Mouse (Mus musculus): ENCODE data around the gene Ppp1r32.

Gene Ppp1r32

DNA sequence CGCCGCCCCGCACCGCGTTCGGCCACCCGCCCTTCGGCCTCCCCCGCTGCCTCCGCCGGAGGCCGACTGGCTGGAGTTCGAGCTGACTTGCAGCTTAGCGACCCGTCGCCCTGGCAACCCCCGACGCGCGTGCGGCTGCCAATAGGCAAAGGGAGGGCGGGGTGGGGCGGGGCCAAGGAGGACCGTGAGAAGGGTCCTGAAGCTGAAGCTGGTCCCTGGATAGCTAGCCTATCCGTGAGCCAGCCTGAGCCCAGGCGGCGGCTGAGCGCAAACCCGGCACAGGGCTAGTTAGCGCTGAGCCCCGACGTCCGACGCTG lies 25.3 kb downstream of the Ppp1r32 start:
- DNase-seq = peak; percentile 62

DNA sequence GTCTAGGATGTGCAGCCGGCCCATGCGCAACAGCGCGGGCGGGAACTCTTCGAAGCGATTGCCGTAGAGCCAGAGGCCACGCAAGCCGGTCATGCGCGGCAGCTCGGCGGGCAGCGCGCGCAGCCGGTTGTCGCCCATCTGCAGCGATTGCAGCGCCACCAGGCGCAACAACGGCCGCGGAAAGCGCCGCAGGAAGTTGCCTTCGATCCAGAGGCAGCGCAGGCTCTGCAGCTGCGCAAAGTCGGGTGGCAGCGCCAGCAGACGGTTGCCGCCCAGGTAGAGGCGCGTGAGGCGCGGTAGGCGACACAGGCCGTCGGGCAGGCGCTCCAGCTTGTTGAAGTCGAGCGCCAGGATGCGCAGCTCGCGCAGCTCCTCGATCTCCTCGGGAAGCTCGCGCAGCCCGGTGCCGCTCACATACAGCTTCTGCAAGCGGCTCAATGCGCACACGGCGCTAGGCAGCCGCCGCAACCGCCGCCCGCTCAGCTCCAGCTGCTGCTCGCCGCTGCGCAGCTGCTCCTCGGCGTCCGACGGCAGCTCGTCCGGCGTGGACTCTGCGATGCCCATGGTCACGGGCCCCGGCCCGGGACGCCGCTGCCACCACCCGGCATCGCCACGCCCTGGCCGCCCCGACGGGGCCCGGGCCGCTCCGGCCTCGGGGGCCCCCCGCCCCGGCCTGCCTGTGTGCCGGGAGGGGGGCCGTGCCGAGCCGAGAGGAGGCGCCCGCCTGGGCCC lies 25.8 kb downstream of the Ppp1r32 start, which contains the start of gene Lrrc10b:
TSS of gene Lrrc10b (minus strand) at position 722 of the 732 bp plus-strand sequence.
- DNase-seq = peak; percentile 70

DNA sequence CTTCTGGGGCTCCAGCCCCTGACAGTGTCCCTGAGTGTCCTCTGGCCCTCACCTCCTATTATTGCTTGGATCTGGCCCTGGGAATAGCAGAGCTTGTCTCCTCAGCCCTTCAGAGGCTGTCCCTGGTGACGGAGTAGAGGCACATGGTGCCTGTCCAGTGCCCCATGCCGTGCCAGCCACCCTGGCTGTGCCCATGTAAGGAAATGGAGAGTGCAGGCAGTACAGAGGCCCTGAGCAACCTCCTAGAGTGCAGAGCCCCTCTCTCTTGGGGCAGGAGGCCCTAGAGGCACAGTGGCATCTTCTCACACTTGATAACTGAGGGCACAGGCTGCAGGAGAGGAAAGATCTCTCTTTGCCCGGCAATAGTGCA lies 27.3 kb downstream of the Ppp1r32 start:
- no peak for DNase-seq

DNA sequence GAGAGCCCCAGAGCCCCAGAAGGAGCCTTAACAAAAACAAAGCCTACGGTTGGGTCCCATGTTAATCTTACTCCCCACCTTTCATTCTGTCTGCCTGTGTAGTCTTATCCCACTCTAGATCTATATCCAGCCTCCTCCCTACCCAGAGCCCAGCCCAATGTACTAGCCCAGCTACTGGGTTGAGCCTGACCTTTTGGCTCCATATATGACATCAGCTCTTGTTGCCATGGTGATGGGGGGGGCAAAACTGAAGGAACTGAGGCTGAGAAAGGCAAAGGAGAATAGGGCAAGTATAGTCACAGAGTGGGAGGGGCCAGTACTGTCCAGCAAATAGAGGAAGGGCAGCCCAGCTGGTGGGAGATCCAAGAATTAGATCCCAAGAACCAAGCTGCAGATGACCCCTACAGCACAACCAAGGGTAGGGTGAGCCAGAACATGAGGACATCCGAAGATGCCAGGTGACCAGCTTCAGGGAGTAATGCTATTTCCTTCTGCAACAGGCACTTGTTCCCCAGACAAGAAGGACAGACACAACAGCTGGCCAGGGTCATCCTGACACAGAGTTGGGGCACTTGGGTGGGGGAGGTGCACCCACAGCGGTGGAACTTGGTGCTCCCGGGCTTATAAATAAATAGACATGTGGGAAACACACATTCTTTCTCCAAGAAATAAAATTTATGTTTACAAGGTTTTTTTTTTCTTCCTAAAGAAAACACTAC lies 27.9 kb downstream of the Ppp1r32 start:
- DNase-seq = no peak

DNA sequence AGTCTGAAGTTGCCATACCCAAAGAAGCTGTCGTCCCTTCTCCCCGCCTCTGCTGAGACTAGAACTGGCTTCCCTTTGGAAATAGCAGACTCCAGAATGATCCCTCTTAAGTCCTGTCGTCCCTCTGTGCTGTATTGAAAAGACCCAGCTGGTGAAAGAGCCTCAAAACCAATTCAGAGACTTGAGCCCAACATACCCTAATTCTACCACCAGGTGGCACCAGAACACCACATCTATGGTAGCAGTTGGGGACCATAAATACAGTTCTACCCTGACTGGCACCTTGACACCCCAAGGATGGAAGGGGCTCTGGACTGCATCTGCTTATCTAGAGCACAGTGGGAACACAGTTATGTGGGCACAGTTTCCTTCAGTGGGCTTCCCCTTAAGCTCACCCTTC lies 33.0 kb downstream of the Ppp1r32 start:
- peak; percentile 78 for DNase-seq

DNA sequence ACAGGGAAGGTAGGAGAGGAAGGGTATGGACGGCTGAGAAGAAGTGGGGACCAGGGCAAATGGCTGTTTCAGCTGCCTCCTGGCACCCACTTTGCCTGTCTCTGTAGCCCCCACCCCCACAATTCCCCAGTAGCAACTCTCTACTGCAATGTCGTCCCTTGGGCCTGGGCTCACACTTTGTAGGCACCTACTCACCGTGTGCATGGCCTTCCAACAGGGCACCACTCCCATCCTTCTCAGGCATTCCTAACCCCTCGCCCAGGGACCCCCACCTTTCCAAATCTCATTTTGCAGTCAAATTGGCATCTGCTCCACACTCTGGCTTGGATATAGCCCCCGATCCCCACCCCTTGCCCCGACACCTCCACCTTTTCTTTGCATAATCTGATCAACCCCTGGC lies 33.5 kb downstream of the Ppp1r32 start:
- DNase-seq = no peak

DNA sequence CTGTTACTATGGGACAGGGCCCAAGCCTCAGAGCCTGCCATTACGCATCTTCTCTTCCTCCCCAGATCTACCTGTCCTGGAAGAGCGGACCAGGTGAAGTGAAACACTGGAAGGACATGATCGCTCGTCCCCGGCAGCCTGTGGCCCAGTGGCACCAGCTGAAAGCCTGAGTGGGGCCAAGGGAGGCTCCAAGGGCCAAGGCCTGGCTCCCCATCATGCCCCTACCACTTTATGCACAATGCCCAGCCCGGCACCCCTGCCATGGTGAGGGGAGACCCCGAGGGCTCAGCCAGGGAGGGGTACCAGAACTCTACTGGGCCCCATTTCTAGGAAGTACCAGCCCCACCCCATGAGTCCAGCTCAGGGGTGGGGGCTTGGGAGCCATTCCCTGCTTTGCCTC lies 34.5 kb downstream of the Ppp1r32 start:
- no peak for DNase-seq

DNA sequence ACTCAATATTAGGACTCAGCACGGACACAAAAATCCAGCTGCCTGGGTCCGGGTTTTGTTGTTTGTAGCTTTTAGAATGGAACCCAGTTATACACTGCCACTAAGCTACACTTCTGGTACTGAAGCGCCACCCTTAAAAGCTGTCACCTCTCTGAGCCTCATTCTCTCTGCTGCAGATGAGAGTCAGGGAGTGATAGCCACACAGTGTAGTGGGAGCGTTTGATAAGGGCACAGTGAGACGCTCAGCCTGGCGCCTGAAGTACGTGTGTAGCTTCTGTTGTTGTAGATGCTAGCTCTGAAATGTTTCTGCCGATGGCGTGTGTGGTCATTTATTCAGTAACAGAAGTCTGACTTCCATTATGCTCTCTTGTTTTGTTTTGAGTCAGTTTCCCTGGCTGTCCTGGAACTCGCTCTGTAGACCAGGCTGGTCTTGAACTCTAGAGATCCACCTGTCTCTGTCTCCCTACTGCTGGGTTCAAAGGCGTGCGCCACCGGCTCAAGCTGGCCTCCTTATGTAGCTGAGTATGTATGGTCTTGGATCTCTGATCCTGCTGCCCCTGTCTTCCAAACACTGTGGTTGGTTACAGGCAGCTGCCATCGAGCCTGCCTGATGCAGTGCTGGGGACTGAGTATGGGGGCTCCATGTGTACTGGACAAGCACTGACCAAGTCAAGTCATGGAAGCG lies 37.9 kb downstream of the Ppp1r32 start:
- no peak for DNase-seq

DNA sequence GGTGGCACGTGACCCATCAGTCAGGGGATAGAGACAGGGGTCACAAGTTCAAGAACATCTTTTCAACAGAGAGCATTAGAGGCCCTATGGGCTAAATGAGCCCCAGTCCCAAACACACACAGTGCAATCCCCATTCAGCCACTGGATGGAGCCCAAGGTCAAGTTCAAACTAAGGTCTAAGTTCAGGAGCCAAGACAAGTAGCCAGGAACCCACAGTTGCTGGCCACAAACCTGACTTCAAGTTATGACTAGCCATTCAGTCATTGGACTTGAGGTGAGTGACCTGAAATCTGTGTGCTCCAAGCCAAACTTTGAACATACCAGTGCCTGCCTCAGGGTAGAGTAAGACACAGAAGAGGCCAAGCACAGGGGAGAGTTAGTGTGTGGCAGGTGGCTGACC lies 45.2 kb downstream of the Ppp1r32 start:
- no peak for DNase-seq

DNA sequence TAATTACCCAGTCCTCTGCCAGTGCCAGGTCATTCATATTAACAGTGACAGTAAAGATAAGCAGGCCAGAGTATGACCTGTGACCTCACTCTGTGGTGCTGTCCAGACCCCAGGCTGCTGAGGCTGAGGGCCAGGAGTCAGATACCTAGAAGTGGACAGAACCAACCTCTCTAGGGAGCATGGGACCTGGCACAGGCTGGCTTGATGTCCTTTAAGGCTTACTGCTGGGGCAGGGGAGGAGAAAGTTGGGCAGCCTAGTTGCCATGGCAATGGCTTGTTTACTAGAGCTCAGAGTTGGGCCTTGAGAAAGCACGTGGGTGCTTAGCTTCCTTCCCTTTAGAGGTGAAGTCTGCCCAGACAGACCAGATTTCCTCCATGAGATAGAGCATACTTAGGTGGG lies 46.0 kb downstream of the Ppp1r32 start:
- DNase-seq = no peak

DNA sequence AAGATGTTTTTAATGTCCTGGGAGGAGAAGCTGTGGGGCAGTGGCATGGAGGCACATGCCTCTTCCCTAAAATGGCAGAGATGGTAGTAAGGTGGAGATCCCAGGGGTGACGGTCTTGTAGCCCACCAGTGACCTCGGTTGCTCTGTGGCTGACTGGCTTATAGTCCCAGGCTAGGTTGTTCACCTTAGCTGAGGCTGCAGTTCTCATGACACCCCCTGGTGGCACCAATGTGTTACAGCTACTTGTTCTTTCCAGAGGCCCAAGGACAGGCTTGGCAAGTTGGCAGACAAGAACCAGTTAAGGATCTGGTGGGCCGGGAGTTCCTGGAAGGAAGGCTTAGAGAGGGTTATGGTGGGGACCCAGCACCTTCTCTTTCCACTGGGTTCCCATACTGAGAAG lies 46.8 kb downstream of the Ppp1r32 start:
- peak; percentile 67 for DNase-seq

DNA sequence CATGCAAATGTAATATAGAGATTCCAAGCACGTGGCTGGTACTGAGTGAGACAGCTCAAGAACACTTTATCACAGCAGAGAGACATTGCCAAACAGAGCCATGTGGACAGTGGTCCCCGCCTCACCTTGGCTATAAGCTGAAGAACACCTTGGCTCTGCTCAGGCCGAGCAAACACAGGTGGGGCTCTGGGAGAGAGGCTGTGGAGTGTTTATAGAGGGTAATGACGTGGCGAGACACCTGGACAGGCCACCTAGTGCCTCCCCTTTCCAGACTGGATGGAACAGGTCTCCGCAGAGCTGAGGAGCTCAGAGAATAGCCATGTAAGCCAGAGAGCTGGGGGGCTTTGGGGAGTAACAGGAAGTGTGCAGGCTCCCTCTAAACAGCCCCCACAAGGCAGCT lies 47.8 kb downstream of the Ppp1r32 start:
- no peak for DNase-seq

DNA sequence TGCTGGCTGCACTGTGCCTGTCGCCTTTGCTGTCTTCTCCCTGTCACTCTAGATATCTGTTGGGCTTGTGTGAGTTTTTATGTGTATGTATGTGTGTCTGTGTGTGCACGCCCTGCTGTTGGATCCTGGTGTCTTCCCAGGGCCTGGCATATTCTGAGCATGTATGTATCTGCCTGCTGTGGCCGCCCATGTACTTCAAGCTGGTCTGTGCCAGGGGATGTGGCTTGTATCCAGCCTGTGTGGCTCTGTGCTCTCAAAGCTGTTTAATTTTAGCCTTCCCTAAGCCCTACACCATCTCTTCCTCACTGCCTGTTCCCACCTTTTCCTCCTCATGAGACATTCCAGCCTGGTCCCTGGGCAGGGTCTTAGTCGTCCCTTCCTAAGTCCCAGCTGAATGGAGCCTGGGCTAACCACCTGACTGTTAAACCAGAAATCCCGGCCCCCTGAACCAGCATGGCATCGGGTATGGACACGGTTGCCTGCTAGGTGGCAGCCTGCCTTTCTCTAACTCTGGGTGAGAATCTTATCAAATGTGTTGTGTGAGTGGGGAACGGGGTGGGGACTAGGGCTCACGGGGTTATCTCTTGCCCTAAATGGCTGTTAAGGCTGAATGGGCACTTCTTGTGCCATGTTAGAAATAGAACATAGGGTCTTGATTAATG lies 48.7 kb downstream of the Ppp1r32 start:
- DNase-seq = peak; percentile 77

DNA sequence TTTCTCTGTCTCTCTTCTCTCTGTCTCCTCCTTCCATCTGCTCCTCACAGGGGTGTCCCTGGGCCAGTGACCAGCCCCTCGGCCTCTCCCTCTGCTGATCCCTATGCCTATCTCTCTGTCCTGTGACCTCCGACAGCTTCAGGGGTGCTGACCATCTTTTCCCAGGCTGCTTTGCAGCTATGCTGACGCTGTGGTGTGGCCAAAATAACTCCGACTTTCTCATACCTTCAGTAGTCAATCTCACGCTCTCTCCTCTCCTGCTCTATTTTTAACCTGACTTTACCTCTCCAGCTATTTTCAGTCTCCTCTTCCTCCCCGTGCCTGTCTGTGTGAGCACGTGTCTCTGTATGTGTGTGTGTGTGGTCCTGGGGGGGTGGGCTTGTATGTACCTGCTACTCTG lies 49.5 kb downstream of the Ppp1r32 start:
- no peak for DNase-seq

DNA sequence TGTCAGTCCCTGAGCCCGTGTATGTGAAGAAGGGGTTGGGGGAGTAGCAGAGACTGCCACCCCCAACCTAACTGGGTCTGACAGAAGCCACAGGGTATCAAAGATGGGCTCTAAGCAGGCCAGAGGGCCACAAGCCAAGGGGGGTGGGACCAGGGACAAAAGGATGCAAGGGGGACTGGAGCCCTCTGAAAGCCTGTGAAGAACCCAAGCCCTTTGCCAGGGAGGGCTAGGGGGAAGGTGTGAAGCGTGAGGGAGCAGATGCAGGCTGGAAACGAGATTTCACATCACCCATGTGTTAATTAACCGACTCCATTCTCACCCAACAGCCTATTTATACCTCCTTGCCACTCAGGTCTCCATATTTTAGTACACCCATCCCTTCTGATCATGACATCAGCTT lies 50.9 kb downstream of the Ppp1r32 start:
- no peak for DNase-seq

DNA sequence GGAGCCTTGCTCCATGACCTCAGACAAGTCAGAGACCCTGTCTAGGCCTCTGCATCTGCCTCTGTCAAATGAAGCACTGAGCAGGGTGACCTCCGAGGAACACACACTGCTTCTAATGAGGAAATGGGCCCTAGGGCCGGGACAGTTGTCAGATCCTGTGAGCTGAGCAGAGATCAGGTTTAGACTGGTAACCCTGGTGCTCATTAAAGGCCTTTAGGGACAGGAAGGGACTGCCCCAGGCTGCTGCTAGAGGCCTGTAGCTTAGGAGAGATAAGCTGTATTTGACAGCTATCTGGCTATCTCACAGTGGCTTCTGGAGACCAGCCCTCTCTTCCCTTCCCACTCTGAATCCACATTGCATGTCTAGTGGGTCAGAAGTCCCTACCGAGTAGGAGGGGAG lies 51.3 kb downstream of the Ppp1r32 start:
- DNase-seq = no peak

DNA sequence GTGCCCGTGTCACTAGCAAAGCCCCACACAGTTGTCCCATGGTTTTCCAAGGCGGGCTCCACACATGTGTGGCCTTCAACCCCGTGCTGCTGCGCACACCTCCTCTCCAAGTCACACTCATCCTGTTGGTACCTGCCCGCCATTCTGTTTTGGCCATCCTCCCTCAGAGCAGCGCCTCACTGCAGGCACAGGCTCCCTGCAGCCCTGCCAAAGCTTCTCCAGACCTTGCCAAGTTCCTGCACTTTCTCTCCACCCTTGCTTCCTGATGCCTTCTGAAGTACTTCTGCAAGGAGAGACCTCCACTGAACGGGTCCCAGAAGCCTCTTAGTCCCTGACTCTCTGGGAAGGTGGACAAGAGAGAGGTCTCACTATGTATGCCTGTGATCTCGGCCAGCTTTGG lies 53.4 kb downstream of the Ppp1r32 start:
- no peak for DNase-seq

DNA sequence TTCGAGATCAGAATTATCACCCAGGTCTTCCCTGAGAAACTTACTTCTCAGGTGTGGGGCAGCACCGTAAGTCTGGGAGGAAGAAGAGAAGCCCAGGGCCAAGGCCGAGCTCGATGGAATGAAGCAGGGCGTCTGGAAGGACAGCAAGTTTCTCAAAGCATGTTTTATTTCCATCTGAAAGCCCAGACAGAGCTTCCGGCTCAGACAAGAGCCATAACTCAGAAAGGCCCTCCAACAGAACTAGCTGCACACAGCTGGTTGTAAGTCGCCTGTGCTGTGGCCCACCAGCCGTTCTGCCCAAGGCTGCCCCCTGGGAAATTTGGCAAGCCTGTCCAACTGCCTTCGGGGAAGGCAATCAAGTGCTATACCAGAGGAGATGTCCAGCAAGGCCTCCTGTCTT lies 55.3 kb downstream of the Ppp1r32 start:
- no peak for DNase-seq

DNA sequence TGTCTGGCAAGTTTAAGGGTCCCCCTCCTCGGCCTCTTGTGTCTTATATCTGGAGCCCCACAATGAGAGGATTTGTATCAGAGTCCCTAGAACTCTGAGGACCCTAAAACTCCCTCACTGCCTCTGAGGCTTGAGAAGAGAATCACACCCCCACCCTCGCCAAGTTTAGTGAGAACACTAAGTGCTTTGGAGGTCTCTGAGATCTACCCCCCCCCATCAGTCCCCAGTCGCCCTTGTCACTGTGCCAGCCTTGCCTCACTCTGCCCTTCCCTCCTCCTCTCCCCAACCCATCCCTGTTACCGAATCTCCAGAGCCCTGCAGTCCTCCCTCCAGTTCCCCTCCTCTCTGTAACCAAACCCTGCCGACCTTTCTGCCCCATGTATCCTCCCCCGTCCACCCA lies 55.9 kb downstream of the Ppp1r32 start:
- DNase-seq = no peak

DNA sequence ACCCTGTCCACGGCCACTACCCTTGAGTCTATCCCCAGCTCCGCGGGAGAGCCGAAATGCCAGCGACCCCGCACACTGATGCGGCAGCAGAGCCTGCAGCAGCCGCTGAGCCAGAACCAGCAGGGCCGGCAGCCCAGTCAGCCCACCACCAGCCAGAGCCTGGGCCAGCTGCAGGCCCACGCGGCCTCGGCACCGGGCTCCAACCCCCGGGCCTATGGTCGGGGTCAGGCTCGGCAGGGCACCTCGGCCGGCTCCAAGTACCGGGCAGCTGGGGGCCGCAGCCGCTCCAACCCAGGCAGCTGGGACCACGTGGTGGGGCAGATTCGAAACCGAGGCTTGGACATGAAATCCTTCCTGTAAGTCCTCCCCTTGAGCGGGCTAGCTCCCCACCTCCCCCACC lies 56.4 kb downstream of the Ppp1r32 start:
- no peak for DNase-seq

DNA sequence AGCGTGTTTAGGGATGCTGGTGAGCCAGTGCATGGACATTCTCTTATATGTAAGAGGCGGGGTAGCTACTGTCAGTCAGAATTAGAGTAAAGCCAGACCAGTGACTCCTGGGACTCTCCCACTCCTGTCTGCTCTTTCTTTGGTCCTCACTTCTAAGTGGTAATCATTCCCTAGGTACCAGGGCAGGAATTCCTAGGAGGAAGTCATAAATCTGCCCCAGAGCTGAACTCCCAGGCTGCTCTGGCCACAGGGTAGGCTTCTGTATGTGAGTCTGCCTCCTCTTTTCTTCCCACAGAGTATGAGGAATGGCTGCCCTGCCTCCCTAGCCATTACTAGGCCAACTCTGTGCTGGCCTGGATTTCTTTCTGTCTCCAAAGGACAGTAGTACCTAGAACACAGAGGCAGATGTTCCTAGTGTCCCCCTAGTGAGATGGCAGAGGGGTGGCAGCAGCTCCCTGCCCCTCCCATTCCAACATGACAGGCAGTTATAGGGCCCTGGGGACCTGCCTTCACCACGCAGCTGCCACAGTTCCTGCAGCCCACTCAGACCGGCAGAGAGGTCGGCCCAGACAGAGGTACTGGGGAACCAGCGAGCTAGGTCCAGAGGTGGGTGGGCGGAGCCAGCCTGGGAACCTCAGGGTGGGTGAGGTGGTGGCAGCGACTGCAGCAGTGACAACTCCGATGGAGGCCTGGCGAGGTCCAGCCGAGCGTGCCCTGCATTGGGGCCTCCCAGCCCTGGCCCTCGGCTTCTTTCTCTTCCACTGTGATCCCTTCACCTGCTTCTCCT lies 57.1 kb downstream of the Ppp1r32 start:
- no peak for DNase-seq

DNA sequence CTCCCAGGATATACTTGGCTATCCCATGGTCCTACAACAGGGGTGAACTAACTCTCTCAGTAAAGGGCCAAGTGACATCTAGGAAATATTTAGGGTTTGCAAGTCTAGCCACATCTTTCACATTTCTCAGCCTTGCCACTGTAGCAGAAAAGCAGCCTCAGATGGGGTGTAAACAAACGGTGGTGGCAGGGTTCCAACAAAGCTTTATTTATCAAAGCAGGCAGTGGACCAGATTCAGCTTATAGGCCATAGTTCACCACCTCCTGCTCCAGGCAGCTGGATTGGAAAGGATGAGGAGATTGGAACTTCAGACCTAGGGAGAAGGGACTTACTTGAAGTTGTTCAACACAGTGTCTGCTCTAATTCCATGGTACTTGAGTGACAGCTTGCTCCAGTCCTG lies 58.0 kb downstream of the Ppp1r32 start:
- no peak for DNase-seq

All from layer of hippocampus, adult 9-11 months (tissue).